Mouse (Mus musculus) NIH3T3 (cell line): ENCODE measurements around the gene Agrp.

Experiments used
- DNase-seq: peaks from one replicate; pipeline ENCODE4 v3.0.0-alpha.2; 2012; ENCODE audit warnings: low read depth

Gene Agrp

GRCm38 (mm10) chr8:105518436-105519313, 118.5 kb downstream of the Agrp start, which contains the start of gene Hsd11b2:
Gene Hsd11b2, plus strand, starts transcription at chr8:105518755.
- DNase-seq, result no peak

GRCm38 (mm10) chr8:105517346-105517745, 119.8 kb downstream of the Agrp start:
- DNase-seq, result no peak
